Mouse (Mus musculus) G1E (cell line): ENCODE measurements around the gene Tpte. TPM values are rescaled to one million over a fixed set of nuclear protein-coding genes. Genes with fewer than 3 reads are reported as not detected.

Source experiments
- ATAC-seq: 2 replicates; pipeline ENCODE4 v1.8.0; 2016; ENCODE audit warnings: mild to moderate bottlenecking; ENCODE audit not compliant: insufficient number of reproducible peaks, poor library complexity, low FRiP score, severe bottlenecking; ENCODE audit errors: extremely low read depth
- DNase-seq: peaks from one replicate; pipeline ENCODE4 v3.0.0; 2012; ENCODE audit warnings: low spot score
- H3K27me3 ChIP-seq: 2 replicates; pipeline ENCODE4 v1.6.1; 2012; ENCODE audit warnings: mild to moderate bottlenecking, low read length, inconsistent platforms; ENCODE audit not compliant: insufficient read depth
- H3K36me3 ChIP-seq: replicated peaks from 2 replicates; pipeline ENCODE3; 2012; ENCODE audit warnings: mild to moderate bottlenecking, inconsistent platforms
- H3K4me1 ChIP-seq: 2 replicates; pipeline ENCODE4 v1.6.1; 2012; ENCODE audit warnings: low read depth, low read length, inconsistent platforms, mixed read lengths; ENCODE audit not compliant: insufficient read depth
- H3K4me3 ChIP-seq: 2 replicates; pipeline ENCODE4 v1.5.1; 2012; ENCODE audit warnings: low read depth, mild to moderate bottlenecking, inconsistent platforms, low read length, moderate library complexity, mixed read lengths
- H3K9me3 ChIP-seq: replicated peaks from 2 replicates; pipeline ENCODE4 v1.6.1; 2012; ENCODE audit warnings: inconsistent platforms
- CTCF ChIP-seq: IDR thresholded peaks from 2 replicates; pipeline ENCODE4 v1.5.1; 2012; ENCODE audit warnings: low read depth, low read length, inconsistent platforms, mixed read lengths
- GATA1 ChIP-seq: IDR thresholded peaks from 2 replicates; pipeline ENCODE4 v1.6.1; 2012; ENCODE audit warnings: borderline replicate concordance, low read length, inconsistent platforms, mixed read lengths
- GATA2 ChIP-seq: IDR thresholded peaks from 2 replicates; pipeline ENCODE4 v1.6.1; 2012; ENCODE audit warnings: low read depth, low read length, inconsistent platforms, borderline replicate concordance
- POLR2AphosphoS5 ChIP-seq: IDR thresholded peaks from 2 replicates; pipeline ENCODE4 v1.6.1; 2012; ENCODE audit warnings: low read depth, low read length, inconsistent platforms; ENCODE audit not compliant: insufficient replicate concordance
- TAL1 ChIP-seq: conservative IDR thresholded peaks from 2 replicates; pipeline ENCODE4 v1.6.1; 2012; ENCODE audit warnings: low read depth, low read length, inconsistent platforms, mixed read lengths
- polyA plus RNA-seq: library from polyadenylated mRNA; stranded (reverse); fragments of >175 nt; gene quantifications from 2 replicates; pipeline ENCODE4 v1.2.3, GENCODE M21; 2012
- total RNA-seq, 2 experiments: library from RNA; stranded (forward) in 1 of 2; stranded (reverse) in 1 of 2; fragments of 200-1000 nt in 1 of 2; fragments of >200 nt in 1 of 2; fragmentation: Nextera tagmentation in 1 of 2; gene quantifications; 2 replicates each; pipeline ENCODE4 v1.2.3; 2014 to 2017

The Tpte gene
- total and polyA plus RNA-seq, 3 experiments: 0.05 TPM; not detected in 2

- TF ChIP-seq TAL1: no peak
- TF ChIP-seq GATA2: no peak
- no peak for TF ChIP-seq GATA1
- no peak for TF ChIP-seq POLR2AphosphoS5
- TF ChIP-seq CTCF: no peak
Measured at GRCm38 (mm10) chr8:22398142-22398951, 115.1 kb downstream of the Tpte start, which contains the start of gene Slc25a15. TSS of gene Slc25a15 (minus strand) at chr8:22398597.

GRCm38 (mm10) chr8:22399285-22399880, 116.1 kb downstream of the Tpte start:
- H3K27me3 ChIP-seq: no peaks in the 10 kb centered on the region
- ATAC-seq (no peak), DNase-seq (no peak)
- H3K4me3 ChIP-seq: peak overlapping the region; percentile 88; the same call in 1 of the 2 replicates
- H3K36me3 ChIP-seq: peaks cover 26% of the 10 kb centered on the region
- H3K4me1 ChIP-seq: peaks cover 56% of the 10 kb centered on the region
- no peak for TF ChIP-seq TAL1
- no peak for TF ChIP-seq GATA1
- TF ChIP-seq CTCF: no peak
- TF ChIP-seq GATA2: no peak
- no peak for TF ChIP-seq POLR2AphosphoS5
- no peaks in the 10 kb centered on the region for H3K9me3 ChIP-seq

More at GRCm38 (mm10) chr8:22398142-22398951, 115.1 kb downstream of the Tpte start, which contains the start of gene Slc25a15:
- Histone ChIP-seq H3K27me3 (no peaks in the 10 kb centered on the region), H3K4me3 (peak within 1 kb of the TSS; percentile 88), H3K36me3 (peaks cover 35% of the 10 kb centered on the region), H3K4me1 (peaks cover 63% of the 10 kb centered on the region), H3K9me3 (no peaks in the 10 kb centered on the region)
- ATAC-seq (peak; percentile 81), DNase-seq (peak; percentile 91)

- H3K9me3 ChIP-seq: no peaks in the 10 kb centered on the region
- no peaks in the 10 kb centered on the region for H3K27me3 ChIP-seq
- DNase-seq: no peak
- peaks cover 55% of the 10 kb centered on the region for H3K4me1 ChIP-seq
- TF ChIP-seq TAL1 (no peak), GATA1 (no peak), POLR2AphosphoS5 (no peak), CTCF (no peak), GATA2 (no peak)
- H3K36me3 ChIP-seq: peaks cover 14% of the 10 kb centered on the region
- no peak for ATAC-seq
- H3K4me3 ChIP-seq: no peak overlapping the region
Measured at GRCm38 (mm10) chr8:22400593-22400992, 117.4 kb downstream of the Tpte start.

GRCm38 (mm10) chr8:22403235-22403634, 120.0 kb downstream of the Tpte start:
- H3K9me3 ChIP-seq: no peaks in the 10 kb centered on the region
- no peak overlapping the region for H3K4me3 ChIP-seq
- H3K27me3 ChIP-seq: no peaks in the 10 kb centered on the region
- peaks cover 41% of the 10 kb centered on the region for H3K4me1 ChIP-seq
- no peak for DNase-seq
- TF ChIP-seq GATA1: no peak
- no peak for TF ChIP-seq CTCF
- no peak for TF ChIP-seq POLR2AphosphoS5
- TF ChIP-seq TAL1: no peak
- TF ChIP-seq GATA2: no peak
- H3K36me3 ChIP-seq: peaks cover 10% of the 10 kb centered on the region
- no peak for ATAC-seq

- no peak for TF ChIP-seq GATA2
- peak; percentile 20; the same call in 1 of the 2 replicates for TF ChIP-seq TAL1
- ATAC-seq (peak; percentile 28; the same call in 1 of the 2 replicates), DNase-seq (no peak)
- Histone ChIP-seq H3K4me1 (peaks cover 28% of the 10 kb centered on the region), H3K36me3 (peaks cover 8% of the 10 kb centered on the region), H3K27me3 (no peaks in the 10 kb centered on the region), H3K9me3 (no peaks in the 10 kb centered on the region), H3K4me3 (no peak overlapping the region)
Measured at GRCm38 (mm10) chr8:22405733-22406132, 122.5 kb downstream of the Tpte start.

- Histone ChIP-seq H3K36me3 (peaks cover 13% of the 10 kb centered on the region), H3K4me3 (peak overlapping the region; percentile 87), H3K9me3 (no peaks in the 10 kb centered on the region), H3K4me1 (peaks cover 36% of the 10 kb centered on the region), H3K27me3 (no peaks in the 10 kb centered on the region)
- TF ChIP-seq CTCF: no peak
- no peak for TF ChIP-seq TAL1
- no peak for TF ChIP-seq GATA2
- 0 out of 2 replicates have a peak, but pooled peaks have one; percentile 9 for ATAC-seq
- DNase-seq: no peak
Measured at GRCm38 (mm10) chr8:22410688-22411281, 127.5 kb downstream of the Tpte start.
